Mouse (Mus musculus): ENCODE results near the gene Grhpr.
A peak's percentile ranks its signal among the peaks of the same experiment; 100 is the strongest.
"Not testable (repeated sequence)": the region's sequence is repeated elsewhere in the genome, so short reads cannot be mapped to it uniquely, and the experiment has no call there.

Grhpr gene

DNA sequence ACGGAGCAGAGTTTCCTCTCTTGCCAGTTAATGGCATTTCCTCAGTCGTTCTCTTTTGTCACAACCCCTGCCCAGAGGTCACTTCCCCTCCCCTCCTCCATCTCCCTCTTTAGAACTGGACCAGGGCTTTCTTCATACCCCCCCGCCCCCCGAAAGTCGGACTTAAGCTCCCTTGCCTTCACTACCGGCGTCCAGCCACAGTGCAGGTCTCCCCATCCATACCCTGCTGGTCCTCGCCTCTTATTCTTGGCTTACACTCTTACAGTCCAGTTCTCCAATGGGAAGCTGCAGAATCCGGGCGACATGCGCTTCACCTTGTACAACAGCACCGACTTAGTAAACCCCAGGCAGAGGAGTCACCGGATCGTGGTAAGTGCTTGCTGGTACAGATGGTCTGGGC is 37.8 kb downstream of the Grhpr start:
- no peak for DNase-seq

- no peak for DNase-seq
Measured at GRCm38 (mm10) chr4:45026459-45026858, 45.3 kb downstream of the Grhpr start.

DNA sequence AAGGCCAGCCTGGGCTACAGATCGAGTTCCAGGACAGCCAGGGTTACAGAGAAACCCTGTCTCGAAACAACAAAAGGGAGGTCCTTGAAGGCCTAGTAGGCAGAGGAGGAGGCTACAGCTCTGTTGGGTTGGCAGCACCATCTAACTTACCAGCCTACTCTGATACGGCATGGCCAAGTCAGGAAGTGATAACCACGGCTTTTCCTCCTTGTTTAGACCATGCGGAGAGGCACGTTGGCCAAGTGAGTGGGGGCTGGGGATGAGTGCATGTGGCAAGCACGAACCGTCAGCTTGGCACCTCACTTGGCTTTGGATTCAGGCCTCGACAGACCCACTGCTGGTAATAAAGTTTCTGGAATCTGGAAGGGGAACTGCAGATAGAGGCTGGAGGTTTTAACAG is 51.4 kb downstream of the Grhpr start:
- DNase-seq, result no peak

GRCm38 (mm10) chr4:45034693-45035628 is 53.8 kb downstream of the Grhpr start:
- DNase-seq, result peak; percentile 44

DNA sequence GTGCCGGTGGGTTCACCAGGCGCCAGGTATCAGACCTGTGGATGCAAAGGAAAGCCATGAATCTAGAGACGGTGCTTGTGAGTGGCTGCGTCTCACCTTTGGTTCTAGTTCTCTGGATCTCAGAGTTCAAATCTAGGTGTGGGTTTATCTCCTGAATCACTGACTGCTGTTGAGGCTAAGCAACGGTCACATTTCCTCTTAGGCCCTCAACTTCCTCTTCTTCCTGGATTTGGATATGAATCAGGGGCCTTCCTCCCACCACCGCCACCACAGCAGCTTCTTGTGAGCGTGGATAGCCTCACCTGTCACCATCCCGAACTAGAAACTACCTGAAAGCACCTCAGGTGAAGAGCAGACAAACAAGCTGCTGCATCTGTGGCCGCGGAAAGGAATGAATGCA is 54.9 kb downstream of the Grhpr start:
- no peak for DNase-seq

DNA sequence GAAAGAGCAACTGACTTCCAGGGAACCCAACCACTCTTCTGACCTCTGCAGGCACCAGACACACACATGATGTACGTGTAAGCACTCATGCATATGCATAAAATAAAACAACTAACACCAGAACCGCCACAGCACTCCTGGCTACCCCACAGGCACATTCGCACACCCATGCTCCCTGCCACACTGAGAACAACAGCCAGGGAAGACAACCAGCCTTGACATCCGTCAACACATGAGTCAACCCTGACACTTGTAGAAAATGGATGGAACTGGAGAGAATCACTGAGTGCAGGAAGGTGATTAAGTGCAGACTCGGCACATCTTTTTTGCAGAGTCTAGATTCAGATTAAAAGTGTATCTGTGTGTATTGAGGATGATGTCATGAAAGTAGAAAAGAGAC is 55.4 kb downstream of the Grhpr start:
- no peak for DNase-seq

GRCm38 (mm10) chr4:45037455-45038410 is 56.5 kb downstream of the Grhpr start:
- peak; percentile 24 for DNase-seq

- DNase-seq, result peak; percentile 7
Measured at GRCm38 (mm10) chr4:45038879-45039278, 57.7 kb downstream of the Grhpr start.

DNA sequence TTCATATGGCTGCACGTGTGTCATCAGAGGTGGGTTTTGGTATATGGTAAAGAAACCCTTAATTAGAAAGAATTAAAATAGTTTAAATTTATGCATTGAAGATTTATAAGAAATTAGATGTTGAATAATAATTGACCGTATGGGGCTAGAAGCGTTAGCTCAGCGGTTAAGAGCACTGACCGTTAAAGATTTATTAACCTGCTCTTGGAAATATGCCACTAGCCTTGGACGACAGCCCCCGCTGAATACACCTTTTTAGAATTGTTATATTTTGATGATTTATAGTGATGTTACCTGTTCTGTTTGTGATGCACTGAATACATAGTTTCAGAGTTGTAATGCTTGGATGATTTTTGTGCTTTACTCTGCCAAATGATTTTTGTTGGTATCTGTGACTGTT is 58.4 kb downstream of the Grhpr start:
- not testable (repeated sequence) for DNase-seq
